Mouse (Mus musculus) spleen, adult 2 months (tissue): Measurements from ENCODE around the gene Clta.

Source experiments
- CTCF ChIP-seq: fragments of 200-500 bp; IDR thresholded peaks from 2 replicates; pipeline ENCODE4 v1.5.1; 2011; ENCODE audit warnings: mild to moderate bottlenecking, inconsistent platforms; ENCODE audit not compliant: insufficient read depth, insufficient read length, insufficient replicate concordance; ENCODE audit errors: extremely low read depth
- POLR2A ChIP-seq: fragments of 200-500 bp; IDR thresholded peaks from 2 replicates; pipeline ENCODE4 v1.6.1; 2011; ENCODE audit warnings: low read depth, low read length, inconsistent platforms

DNA sequence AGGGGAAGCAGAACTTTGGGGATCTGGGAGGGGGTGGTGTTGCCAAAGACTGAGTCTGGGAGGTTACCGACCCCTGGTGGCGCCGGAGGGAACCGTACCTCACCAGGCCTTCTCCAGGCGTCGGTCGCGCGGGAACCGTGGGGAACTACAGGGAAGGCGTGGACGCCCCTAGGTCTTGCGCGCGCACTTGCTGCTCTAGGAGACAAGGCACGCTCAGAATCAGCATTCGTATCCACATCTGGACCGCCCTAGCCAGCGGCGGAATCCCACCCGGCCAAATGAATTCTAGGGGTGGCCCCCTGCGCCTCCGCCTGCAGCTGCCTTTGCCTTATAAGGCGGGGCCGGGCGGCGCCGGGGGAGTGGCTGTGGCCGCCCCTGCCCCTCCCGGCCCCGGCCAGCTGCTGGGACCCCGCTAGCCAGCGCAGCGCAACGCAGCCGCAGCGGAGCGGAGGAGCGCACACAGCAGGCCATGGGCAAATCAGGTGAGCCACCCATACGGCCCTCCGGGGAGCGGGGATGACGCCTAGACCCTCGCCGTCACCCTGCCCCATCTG is 46.9 kb upstream of the Clta start, which contains the start of gene Glipr2:
- peak; percentile 82 for TF ChIP-seq CTCF
- peak; percentile 10; the same call in 1 of the 2 replicates for TF ChIP-seq POLR2A
